Mouse (Mus musculus) kidney, adult 9 months (tissue): ENCODE results near the gene Stxbp1.

Source experiments
- DNase-seq: peaks from one replicate; pipeline ENCODE4 v3.0.0; 2022

The Stxbp1 gene

DNA sequence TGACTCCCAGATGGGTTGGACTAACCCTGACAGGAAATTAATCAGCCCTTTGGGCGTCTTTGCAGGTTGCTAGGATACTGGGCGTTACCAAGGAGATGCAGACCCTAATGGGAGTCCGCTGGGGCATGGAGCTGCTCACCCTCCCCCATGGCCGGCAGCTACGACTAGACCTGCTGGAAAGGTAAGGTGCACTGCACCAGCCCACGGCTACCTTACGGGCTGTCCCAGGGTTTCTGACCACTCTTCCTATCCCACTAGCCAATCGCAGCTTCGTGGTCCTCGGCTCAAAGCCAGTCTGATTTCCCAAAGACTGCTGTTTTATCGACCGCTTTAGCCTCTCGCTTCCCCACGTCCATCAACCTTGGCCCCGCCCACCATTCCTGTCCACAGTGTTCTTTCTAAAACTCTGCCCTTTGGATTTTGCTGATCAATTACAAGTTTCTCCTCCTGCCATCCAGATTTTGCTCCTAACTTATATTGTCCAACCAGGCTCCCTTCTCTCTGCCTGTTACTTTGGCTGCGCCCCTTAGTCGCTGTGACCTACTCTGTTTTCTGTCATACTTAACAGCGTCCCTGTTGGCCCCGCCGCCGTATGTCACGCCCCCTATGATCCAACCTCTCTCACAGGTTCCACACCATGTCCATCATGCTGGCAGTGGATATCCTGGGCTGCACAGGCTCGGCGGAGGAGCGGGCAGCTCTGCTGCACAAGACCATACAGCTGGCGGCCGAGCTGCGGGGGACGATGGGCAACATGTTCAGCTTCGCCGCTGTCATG is 96.0 kb downstream of the Stxbp1 start:
- DNase-seq = peak; percentile 92

DNA sequence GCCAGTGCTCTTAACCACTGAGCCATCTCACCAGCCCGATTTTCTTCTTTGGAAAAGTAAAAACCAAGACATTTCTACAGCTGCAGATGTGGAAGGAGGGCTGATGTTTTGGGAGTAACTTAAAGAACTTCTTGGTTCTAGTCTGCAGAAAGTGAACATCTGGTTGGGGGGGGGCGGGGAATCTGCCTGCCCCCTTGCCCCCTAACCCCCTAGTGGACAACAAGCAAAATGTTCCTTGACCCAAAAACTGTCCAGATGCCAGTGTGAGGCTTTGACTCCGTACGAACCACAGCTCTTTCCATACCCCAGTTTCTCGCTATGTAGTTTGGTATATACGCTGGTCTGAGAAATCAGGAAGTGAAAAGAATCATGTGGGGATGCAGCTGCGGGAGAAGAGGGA is 96.8 kb downstream of the Stxbp1 start:
- no peak for DNase-seq

DNA sequence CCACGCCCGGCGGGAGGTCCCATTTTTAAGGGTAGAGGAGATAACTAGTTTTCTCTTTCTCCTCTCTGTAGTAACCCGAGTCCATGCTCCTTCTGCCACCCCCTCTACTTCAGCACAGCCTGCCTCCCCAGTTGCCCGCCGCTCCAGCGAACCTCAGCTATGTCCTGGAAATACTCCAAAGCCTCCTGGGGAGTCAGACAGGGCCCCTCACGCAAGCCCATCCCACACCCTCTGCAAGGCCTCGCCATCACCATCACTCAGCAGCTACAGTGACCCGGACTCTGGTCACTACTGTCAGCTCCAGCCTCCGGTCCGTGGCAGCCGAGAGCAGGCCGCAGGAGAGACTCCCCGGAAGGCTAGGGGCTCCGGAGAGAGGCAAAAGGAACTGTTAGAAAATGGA is 98.0 kb downstream of the Stxbp1 start:
- no peak for DNase-seq

DNA sequence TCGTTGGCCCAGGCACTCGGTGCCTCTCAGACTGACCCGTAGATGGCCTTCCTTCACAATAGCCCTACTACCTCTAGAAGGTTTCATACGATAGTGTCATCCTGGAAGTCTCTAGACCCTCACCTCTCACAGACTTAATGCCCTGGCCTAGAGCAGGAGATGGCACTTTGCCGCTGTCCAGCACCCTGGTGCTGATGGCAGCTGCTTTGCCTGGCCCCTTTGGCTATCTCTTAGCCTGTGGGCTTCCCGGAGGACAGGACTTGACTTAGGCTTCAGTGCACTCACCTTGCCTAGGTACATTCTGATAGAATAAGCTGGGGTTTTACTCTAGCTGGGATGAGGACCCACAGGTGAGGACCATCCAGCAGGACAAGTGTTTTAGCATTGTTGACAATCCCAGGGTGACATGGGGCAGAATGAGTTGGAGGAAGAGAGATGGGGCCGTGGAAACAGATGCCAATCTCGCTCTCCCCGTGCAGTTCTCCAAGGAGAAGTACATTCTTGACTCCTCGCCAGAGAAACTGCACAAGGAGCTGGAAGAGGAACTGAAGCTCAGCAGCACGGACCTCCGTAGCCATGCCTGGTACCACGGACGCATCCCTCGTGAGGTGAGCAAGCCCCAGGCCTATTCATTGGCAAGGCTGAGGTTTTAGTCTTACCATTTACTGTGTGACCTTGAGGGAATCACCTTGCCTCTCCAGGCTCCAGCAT is 102.6 kb downstream of the Stxbp1 start:
- DNase-seq = no peak

DNA sequence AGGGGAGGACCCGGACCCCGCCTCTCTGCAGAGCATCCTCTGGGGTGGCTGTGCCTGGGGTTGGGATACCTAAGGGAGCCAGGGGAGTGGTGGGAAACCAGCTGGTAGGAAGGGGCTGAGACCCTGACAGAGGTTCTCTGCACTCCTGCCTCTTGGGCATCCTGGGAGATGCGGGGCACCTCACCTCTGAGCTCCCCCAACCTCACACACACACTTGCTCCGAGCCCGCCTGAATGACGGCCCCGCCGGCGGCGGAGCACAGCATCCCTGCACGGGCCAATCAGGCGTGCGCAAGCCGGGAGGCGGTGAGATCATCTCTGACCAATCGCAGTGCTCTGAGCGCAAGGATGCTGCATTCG is 104.9 kb downstream of the Stxbp1 start:
- no peak for DNase-seq

DNA sequence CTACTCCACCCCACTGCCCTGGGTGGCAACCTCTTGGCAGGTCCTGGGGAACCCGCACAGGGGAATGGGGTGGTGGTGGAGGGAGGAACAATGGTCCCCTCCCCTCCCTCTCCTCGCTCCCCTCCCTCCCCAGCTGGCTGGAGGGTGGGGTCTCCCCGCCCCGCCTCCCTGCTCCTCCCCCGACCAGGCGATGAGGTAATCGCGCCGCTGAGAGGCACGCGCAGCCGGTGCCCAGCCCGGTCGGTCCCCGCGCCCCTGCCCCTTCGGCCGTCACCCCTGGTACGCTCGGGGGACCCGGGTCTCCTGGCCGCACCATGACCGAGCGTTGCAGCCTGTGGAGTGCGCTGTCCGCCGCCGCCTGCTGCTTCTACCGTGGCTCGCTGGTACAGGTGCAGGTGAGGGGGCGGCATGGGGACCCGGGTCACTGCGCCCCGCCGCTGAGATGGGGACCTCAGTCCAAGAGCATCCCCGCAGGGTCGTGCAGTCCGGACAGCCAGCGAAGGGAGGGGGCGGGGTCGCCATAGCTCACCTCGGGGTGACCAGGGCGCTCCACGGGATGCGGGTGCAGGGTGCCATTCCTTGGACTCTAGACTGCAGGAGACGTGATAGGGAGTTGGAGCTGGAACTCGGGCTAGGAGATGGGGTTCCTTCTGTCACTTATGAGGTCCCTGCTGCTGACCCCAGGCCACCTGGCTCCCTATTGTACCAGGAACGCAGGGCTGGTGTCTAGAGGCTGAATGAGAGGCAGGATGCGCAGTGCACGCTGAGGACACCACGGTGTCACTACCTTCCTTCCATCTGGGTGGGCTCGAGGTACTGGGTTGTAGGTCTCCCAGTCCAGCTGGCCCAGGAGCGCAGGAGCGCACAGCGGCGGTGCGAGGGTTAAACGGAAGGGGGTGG is 105.5 kb downstream of the Stxbp1 start:
- no peak for DNase-seq

DNA sequence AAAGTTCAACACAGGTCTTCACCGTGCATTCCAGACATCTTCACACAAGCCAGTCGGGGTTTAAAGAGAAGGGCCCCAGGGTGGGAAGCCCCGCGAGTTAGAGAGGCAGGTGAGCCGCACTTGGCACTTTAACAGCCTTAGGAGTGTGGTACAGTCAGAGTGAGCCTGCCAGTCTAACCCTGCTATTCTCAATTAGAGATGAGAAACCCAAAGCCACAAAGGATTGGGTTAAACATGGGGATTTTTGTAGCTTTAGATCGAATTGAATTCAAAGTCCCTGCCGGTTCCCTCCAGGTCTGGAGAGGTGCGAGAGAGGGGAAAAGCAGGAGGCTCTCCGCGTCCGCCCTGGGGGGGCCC is 106.2 kb downstream of the Stxbp1 start, which contains the start of gene 6330409D20Rik:
Gene 6330409D20Rik, minus strand, starts transcription at position 101 of the 357 bp plus-strand sequence.
- DNase-seq = no peak

DNA sequence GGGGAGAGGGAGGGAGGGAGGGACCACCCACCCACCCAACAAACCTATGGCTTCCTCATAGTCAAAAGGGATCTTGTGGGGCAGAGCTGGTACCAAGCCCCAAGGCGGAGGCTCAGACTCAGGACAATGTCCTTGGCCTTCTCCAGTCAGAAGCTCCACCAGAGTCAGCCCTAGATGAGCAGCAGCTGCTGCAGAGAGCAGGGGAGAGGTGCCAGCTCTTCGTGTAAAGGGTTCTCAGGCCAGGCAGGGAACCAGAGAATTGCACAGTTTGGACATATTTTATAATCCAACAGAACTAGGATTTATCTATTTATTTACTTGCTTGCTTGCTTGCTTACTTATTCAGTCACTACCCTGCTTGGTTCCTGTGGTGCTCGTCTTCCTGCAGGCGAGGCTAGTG is 107.7 kb downstream of the Stxbp1 start:
- no peak for DNase-seq
